8 mouse cellular contexts compared by ENCODE assay signal in the genomic region with DNA sequence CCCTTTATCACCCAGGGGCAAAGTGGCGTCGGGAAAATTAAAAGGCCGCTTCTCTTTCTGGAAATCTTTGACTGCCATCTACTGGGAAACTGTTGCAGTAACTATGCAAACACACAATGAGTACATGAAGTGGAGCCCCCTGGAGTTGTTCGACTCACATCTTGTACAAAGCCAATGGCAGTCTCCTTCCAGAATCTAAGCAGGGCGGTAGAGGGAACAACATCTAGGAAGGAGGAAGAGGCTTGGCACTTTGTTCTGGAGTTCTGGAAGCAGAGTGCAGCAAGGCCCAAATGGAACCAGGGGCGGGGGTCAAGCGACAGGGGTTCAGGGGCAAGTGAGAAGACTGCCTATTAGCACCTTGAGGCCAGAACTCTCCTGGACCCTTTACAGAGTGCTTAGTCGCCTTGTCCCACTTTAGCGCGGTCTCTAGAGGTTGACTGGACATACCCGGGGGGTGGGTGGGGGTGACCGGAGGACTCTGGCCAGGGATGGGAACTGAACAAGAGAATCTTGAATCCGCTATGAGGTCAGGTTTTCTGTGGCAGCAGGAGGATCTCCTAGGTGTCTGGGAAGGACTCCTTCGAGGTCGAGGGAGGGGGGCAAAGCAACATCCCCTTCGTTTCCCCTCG. TPM values are rescaled to one million over a fixed set of nuclear protein-coding genes. Genes with fewer than 3 reads are reported as not detected.
DNase-seq lines count a peak whose midpoint lies in the region; ATAC-seq and TF ChIP-seq lines count a peak whose summit lies in the region.

No protein-coding gene starts in this region.

- no peaks in the 10 kb centered on the region for H3K27me3 ChIP-seq in forebrain, embryonic 16.5 days (replicated peaks; ENCODE audit: control insufficient read depth, insufficient read depth, low read length)
- H3K27me3 ChIP-seq in kidney, adult 2 months (replicated peaks; ENCODE audit: control insufficient read depth, insufficient read depth, low read length) = no peaks in the 10 kb centered on the region
- H3K27me3 ChIP-seq in lung, embryonic 14.5 days (ENCODE audit: insufficient read depth, low read length) = no peaks in the 10 kb centered on the region
- 0 out of 2 replicates have a peak, but pooled peaks cover 3% of the 10 kb centered on the region for H3K27me3 ChIP-seq in small intestine, adult 2 months (ENCODE audit: control insufficient read depth, insufficient read depth, low read length)

- H3K4me3 ChIP-seq in forebrain, embryonic 16.5 days (replicated peaks; ENCODE audit: low read length) = peak overlapping the region; percentile 75
- H3K4me3 ChIP-seq in kidney, adult 2 months (ENCODE audit: insufficient read depth, low read depth, low read length) = peak overlapping the region; percentile 46
- peak overlapping the region; percentile 72 for H3K4me3 ChIP-seq in lung, embryonic 14.5 days (ENCODE audit: low read depth, low read length)
- H3K4me3 ChIP-seq in small intestine, adult 2 months (ENCODE audit: low read depth, low read length) = peak overlapping the region; percentile 79

- intact Hi-C loops in left cerebral cortex, postnatal 10 days (cut with DNase I) = loop anchor here (2.0 kb wide), 2 partner anchors 82 to 108 kb away; no protein-coding TSS in a partner anchor

- peak overlapping the region; percentile 89 for H3K9ac ChIP-seq in forebrain, embryonic 16.5 days (replicated peaks; ENCODE audit: low read depth, low read length)
- peak overlapping the region; percentile 84 for H3K9ac ChIP-seq in lung, embryonic 14.5 days

- H3K9me3 ChIP-seq in forebrain, embryonic 16.5 days (ENCODE audit: control insufficient read depth, low read length) = no peaks in the 10 kb centered on the region
- H3K9me3 ChIP-seq in lung, embryonic 14.5 days (ENCODE audit: low read depth, low read length) = no peaks in the 10 kb centered on the region

- H3K4me1 ChIP-seq in forebrain, embryonic 16.5 days (replicated peaks; ENCODE audit: control insufficient read depth, insufficient read depth, low read length) = peaks cover 25% of the 10 kb centered on the region
- peaks cover 12% of the 10 kb centered on the region; the same call in 1 of the 2 replicates for H3K4me1 ChIP-seq in kidney, adult 2 months (ENCODE audit: control insufficient read depth, insufficient read depth, low read length)
- H3K4me1 ChIP-seq in lung, embryonic 14.5 days (ENCODE audit: insufficient read depth) = peaks cover 10% of the 10 kb centered on the region
- H3K4me1 ChIP-seq in small intestine, adult 2 months (ENCODE audit: control insufficient read depth, insufficient read depth, insufficient read length, low read length) = peaks cover 22% of the 10 kb centered on the region

- TF ChIP-seq CTCF in kidney, adult 2 months (conservative IDR thresholded peaks at IDR 0.05; ENCODE audit: insufficient read depth, insufficient read length, low read depth, low read length) = peak; percentile 51; the same call in 1 of the 2 replicates
- TF ChIP-seq CTCF in lung, embryonic 14.5 days (IDR thresholded peaks at IDR 0.05; ENCODE audit: low read depth) = peak; percentile 78
- peak; percentile 26; the same call in 1 of the 2 replicates for TF ChIP-seq CTCF in small intestine, adult 2 months (IDR thresholded peaks at IDR 0.05; ENCODE audit: extremely low read depth, insufficient read length, insufficient replicate concordance, low read depth, low read length)

- no peaks in the 10 kb centered on the region for H3K36me3 ChIP-seq in forebrain, embryonic 16.5 days (ENCODE audit: control insufficient read depth, insufficient read depth)
- H3K36me3 ChIP-seq in kidney, adult 2 months (ENCODE audit: control insufficient read depth, insufficient read depth, low read length) = no peaks in the 10 kb centered on the region
- H3K36me3 ChIP-seq in lung, embryonic 14.5 days (ENCODE audit: insufficient read depth) = 0 out of 2 replicates have a peak, but pooled peaks cover 4% of the 10 kb centered on the region
- no peaks in the 10 kb centered on the region for H3K36me3 ChIP-seq in small intestine, adult 2 months (ENCODE audit: control insufficient read depth, insufficient read depth, low read length)

- TF ChIP-seq POLR2A in kidney, adult 2 months (IDR thresholded peaks at IDR 0.05; ENCODE audit: low read depth, low read length) = no peak
- no peak for TF ChIP-seq POLR2A in small intestine, adult 2 months (IDR thresholded peaks at IDR 0.05; ENCODE audit: low read depth, low read length)

- under 1% methylated on average over 16 of the region's 17 CpGs for WGBS in forebrain, embryonic 16.5 days
- 7% methylated on average over 17 of the region's 17 CpGs for WGBS in kidney, adult 2 months
- WGBS in lung, embryonic 14.5 days = 1% methylated on average over 17 of the region's 17 CpGs
- WGBS in small intestine, adult 2 months = 1% methylated on average over 17 of the region's 17 CpGs

- ATAC-seq in forebrain, embryonic 16.5 days = peak; percentile 45; the same call in 1 of the 2 replicates
- peak; percentile 38 for ATAC-seq in lung, embryonic 14.5 days (ENCODE audit: insufficient read depth)

- H3K27ac ChIP-seq in forebrain, embryonic 16.5 days (ENCODE audit: low read length) = peak overlapping the region; percentile 95
- peak overlapping the region; percentile 76 for H3K27ac ChIP-seq in kidney, adult 2 months (ENCODE audit: insufficient read depth, low read depth, low read length)
- peak overlapping the region; percentile 96 for H3K27ac ChIP-seq in lung, embryonic 14.5 days (ENCODE audit: low read depth)
- H3K27ac ChIP-seq in small intestine, adult 2 months (ENCODE audit: insufficient read depth, low read depth, low read length) = peak overlapping the region; percentile 14; the same call in 1 of the 2 replicates

- H3K4me2 ChIP-seq in forebrain, embryonic 16.5 days (ENCODE audit: low read length) = peak overlapping the region; percentile 99
- peak overlapping the region; percentile 85 for H3K4me2 ChIP-seq in lung, embryonic 14.5 days

- DNase-seq in left cerebral cortex, postnatal 10 days (ENCODE audit: extremely low spot score in 1 of 2, low spot score in 2 of 2) = peak; percentile 50 to 51
- DNase-seq in left cerebral cortex, adult 11 months (ENCODE audit: low spot score) = no peak
- DNase-seq in R1 (ENCODE audit: low read depth, low spot score) = peak; percentile 59
- peak; percentile 63 for DNase-seq in kidney, adult 2 months
- DNase-seq in lung, embryonic 14.5 days = peak; percentile 86
- DNase-seq in spleen, postnatal 14 days (ENCODE audit: low spot score in 2 of 2) = no peak

RNA-seq across cellular contexts. Expression of gene Igfbp4, which starts 0.6 kb away (rescaled TPM):
- total RNA-seq in left cerebral cortex, postnatal 10 days (2021) = 10 to 100 TPM; 78.1 to 83.3 TPM
- 147 and 167 TPM in 2 replicates for polyA plus RNA-seq in forebrain, embryonic 16.5 days (2015; fragmentation: Nextera tagmentation; extraction: Ambion mirVana)
- polyA plus RNA-seq in kidney, adult 2 months (2012; rRNA removed) = 1,142 and 1,152 TPM in 2 replicates
- 404 and 412 TPM in 2 replicates for polyA plus RNA-seq in lung, embryonic 14.5 days (2014; fragmentation: Nextera tagmentation; extraction: Ambion mirVana)
- 71.6 and 78.1 TPM in 2 replicates for polyA plus RNA-seq in small intestine, adult 2 months (2012; rRNA removed)

RNA-seq across cellular contexts. Expression of gene Top2a, which starts 16.5 kb away (rescaled TPM):
- total RNA-seq in left cerebral cortex, postnatal 10 days (2021) = 10 to 100 TPM; 10.1 to 12.0 TPM
- 97.6 and 121 TPM in 2 replicates for polyA plus RNA-seq in forebrain, embryonic 16.5 days (2015; fragmentation: Nextera tagmentation; extraction: Ambion mirVana)
- 0.72 and 1.1 TPM in 2 replicates for polyA plus RNA-seq in kidney, adult 2 months (2012; rRNA removed)
- polyA plus RNA-seq in lung, embryonic 14.5 days (2014; fragmentation: Nextera tagmentation; extraction: Ambion mirVana) = 349 and 364 TPM in 2 replicates
- polyA plus RNA-seq in small intestine, adult 2 months (2012; rRNA removed) = 1.7 and 5.8 TPM in 2 replicates

RNA-seq across cellular contexts. Expression of gene Tns4, which starts 48.6 kb away (rescaled TPM):
- under 1 TPM in 1 of 2 experiments, not detected in 1; 0.51 TPM for total RNA-seq in left cerebral cortex, postnatal 10 days (2021)
- polyA plus RNA-seq in forebrain, embryonic 16.5 days (2015; fragmentation: Nextera tagmentation; extraction: Ambion mirVana) = not detected in 2 replicates
- polyA plus RNA-seq in kidney, adult 2 months (2012; rRNA removed) = 0.86 and 1.8 TPM in 2 replicates
- polyA plus RNA-seq in lung, embryonic 14.5 days (2014; fragmentation: Nextera tagmentation; extraction: Ambion mirVana) = 0.39 and 0.47 TPM in 2 replicates
- polyA plus RNA-seq in small intestine, adult 2 months (2012; rRNA removed) = 4.8 and 47.8 TPM in 2 replicates

RNA-seq across cellular contexts. Expression of gene Gjd3, which starts 57.6 kb away (rescaled TPM):
- 1 to 10 TPM; 4.1 to 5.1 TPM for total RNA-seq in left cerebral cortex, postnatal 10 days (2021)
- polyA plus RNA-seq in forebrain, embryonic 16.5 days (2015; fragmentation: Nextera tagmentation; extraction: Ambion mirVana) = 0.51 and 1.0 TPM in 2 replicates
- polyA plus RNA-seq in kidney, adult 2 months (2012; rRNA removed) = 0.34 and 0.57 TPM in 2 replicates
- polyA plus RNA-seq in lung, embryonic 14.5 days (2014; fragmentation: Nextera tagmentation; extraction: Ambion mirVana) = 0.31 TPM in 1 of 2 replicates, not detected in the other
- polyA plus RNA-seq in small intestine, adult 2 months (2012; rRNA removed) = 3.6 and 5.8 TPM in 2 replicates

Comparison
In these comparisons a context has a peak if more than half of its experiments do, and no peak if none do; other contexts are left out.
1. DNase-seq: peak in left cerebral cortex, postnatal 10 days (2 of 2), R1 (single experiment), kidney, adult 2 months (single experiment) and lung, embryonic 14.5 days (single experiment); none in left cerebral cortex, adult 11 months (single experiment) and spleen, postnatal 14 days (0 of 2).
2. H3K27ac ChIP-seq: peak in every context shown above with its lines; median percentile 96 in lung, embryonic 14.5 days; 95 in forebrain, embryonic 16.5 days; 76 in kidney, adult 2 months; 14 in small intestine, adult 2 months.
3. CTCF ChIP-seq: peak in every context shown above with its lines; median percentile 78 in lung, embryonic 14.5 days; 51 in kidney, adult 2 months; 26 in small intestine, adult 2 months.
4. RNA of gene Top2a, which starts 16.5 kb away (polyA plus RNA-seq): 349 to 364 TPM in lung, embryonic 14.5 days and 97.6 to 121 TPM in forebrain, embryonic 16.5 days; 1.7 to 5.8 TPM in small intestine, adult 2 months and 0.72 to 1.1 TPM in kidney, adult 2 months; every median in the first group is over 10 times any median in the second.
5. Peak in every context shown above with its lines, with median percentiles within 50 percentile points of each other: H3K4me3 ChIP-seq.